Mouse (Mus musculus) urinary bladder, postnatal 36 days (tissue): ENCODE results near the gene Hist3h2ba.
A peak's percentile ranks its signal among the peaks of the same experiment; 100 is the strongest.

Source experiments
- DNase-seq, 2 experiments: peaks; one replicate each; pipeline ENCODE4 v3.0.0; 2022; ENCODE audit warnings: low spot score in 2 of 2, mixed read lengths in 1 of 2

The Hist3h2ba gene

GRCm38 (mm10) chr11:58964216-58964615 is 15.5 kb downstream of the Hist3h2ba start:
- DNase-seq = no peak

GRCm38 (mm10) chr11:58965001-58965760 is 16.5 kb downstream of the Hist3h2ba start:
- no peak for DNase-seq

DNA sequence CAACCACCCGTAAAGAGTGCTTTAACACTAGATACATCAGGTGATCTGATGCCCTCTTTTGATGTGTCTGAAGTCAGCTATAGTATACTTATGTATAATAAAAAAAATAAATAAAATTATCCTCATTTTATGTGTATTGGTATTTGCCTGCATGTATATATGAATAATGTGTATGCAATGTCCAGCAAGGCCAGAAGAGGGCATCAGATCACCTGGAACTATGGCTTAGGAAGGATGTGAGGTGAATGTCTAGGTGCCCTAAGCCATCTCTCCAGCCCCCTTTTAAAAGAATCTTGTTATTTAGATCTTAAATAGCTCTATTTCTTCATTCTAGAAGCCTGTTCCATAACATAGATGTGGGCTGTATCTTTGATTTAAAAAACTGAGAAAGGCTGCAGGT is 18.6 kb downstream of the Hist3h2ba start:
- no peak for DNase-seq

DNA sequence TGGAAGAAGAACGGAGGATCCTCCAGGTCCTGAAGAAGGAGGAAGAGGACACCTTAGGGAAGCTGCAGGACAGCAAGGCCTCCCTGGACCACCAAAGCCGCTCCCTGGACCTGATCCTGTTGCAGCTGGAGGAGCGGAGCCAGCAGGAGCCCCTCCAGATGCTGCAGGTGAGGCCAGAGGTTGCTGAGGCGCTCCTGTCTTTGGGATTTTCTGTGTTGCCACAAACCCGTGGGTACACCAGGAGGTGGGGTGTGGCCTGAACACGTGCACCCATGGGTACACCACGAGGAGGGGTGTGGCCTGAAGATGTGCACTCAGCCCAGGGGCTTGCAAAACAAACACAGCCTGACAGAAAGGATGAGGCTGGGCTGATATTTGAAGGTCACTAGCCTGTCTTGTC is 19.8 kb downstream of the Hist3h2ba start:
- no peak for DNase-seq

DNA sequence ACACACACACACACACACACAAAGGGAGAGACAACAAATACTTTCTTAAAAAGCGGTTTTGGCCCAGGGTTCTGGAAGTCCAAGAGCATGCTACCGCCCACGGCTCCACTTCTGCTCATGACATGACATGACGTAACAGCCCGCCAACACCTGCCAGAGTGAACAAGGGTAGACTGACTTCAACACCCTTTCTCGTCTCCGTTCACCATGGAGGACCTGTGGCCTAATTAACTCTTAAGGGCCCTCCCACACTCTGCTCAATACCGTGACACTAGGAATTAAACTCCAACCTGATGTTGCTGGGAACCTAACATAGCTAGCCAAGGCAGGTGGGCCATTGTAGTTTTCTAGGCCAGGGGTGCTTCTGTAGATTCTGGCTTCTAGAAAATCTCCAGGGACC is 20.3 kb downstream of the Hist3h2ba start:
- no peak for DNase-seq

- DNase-seq = no peak
Observed at GRCm38 (mm10) chr11:58969659-58970058, 20.9 kb downstream of the Hist3h2ba start.

GRCm38 (mm10) chr11:58970831-58971530 is 22.3 kb downstream of the Hist3h2ba start:
- no peak for DNase-seq

GRCm38 (mm10) chr11:58971796-58972195 is 23.1 kb downstream of the Hist3h2ba start:
- no peak for DNase-seq

- DNase-seq = no peak
Observed at GRCm38 (mm10) chr11:58974414-58974813, 25.7 kb downstream of the Hist3h2ba start.

- DNase-seq = no peak
Observed at GRCm38 (mm10) chr11:58977150-58977549, 28.4 kb downstream of the Hist3h2ba start.

DNA sequence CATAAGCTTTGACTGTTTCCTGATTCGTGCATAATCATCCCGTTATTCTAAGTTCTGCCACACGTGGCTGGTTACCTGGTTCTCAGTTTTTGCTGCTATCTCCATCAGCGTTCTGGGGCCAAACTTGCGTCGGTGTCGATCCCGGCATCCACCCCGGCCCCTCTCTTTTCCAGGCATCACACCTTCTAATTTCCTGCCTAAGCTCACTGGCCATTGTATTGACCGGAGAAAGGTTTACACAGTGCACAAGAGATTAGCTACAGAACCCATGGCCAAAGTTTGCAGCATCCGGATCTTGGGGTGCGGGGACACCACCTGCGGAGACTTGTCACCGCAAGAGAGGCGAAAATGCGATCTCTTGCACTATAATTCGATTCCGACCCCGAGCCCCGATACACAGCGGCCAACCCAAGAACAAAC is 28.9 kb downstream of the Hist3h2ba start:
- DNase-seq = peak in 1 of 2 experiments; percentile 19

GRCm38 (mm10) chr11:58978027-58978705 is 29.4 kb downstream of the Hist3h2ba start, which contains the start of gene Trim11:
Gene Trim11 (plus strand): TSS chr11:58978093.
- peak; percentile 32 to 52 for DNase-seq

GRCm38 (mm10) chr11:58978706-58979030 is 29.9 kb downstream of the Hist3h2ba start:
- no peak for DNase-seq

GRCm38 (mm10) chr11:58979183-58979582 is 30.5 kb downstream of the Hist3h2ba start:
- DNase-seq = no peak

- DNase-seq = peak; percentile 37 to 69
Observed at GRCm38 (mm10) chr11:58979661-58980060, 30.9 kb downstream of the Hist3h2ba start.

GRCm38 (mm10) chr11:58980381-58980990 is 31.8 kb downstream of the Hist3h2ba start:
- no peak for DNase-seq

DNA sequence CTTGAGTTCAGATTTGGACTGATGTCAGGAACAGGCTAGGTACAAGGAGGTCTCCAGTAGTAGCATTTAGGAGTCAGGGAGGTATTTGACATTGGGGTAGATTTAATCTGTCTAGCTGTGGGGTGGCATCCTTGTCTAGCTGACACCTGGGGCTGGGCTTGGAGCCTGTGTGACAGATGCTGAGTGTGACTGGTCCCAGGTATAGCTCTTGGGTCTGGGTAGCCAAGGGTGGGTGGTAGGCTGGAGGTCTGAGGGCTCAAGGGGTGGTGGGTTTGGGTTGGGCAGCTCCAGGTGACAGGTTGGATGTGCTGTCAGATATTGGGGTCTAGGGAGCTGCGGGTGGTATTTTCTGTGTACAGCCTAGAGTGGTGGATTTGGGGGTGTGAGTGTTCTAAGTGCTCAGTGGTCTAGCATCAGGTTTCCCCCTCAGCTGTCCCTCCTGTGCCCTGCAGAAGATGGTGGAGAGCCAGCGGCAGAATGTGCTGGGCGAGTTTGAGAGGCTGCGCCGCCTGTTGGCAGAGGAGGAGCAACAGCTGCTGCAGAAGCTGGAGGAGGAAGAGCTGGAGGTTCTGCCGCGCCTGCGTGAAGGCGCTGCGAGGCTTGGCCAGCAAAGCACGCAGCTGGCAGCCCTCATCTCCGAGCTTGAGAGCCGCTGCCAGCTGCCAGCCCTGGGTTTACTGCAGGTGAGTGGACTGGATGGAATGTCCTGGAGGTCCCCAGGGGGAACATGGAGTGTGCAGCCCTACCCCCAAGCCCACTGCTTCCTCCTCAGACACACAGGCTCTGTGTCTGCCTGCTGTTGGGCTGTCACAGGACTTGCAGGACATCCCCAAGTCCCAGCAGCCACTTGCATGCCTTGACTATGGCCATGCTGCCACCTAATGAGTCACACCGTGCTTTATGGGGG is 33.1 kb downstream of the Hist3h2ba start:
- peak; percentile 25 to 52 for DNase-seq

DNA sequence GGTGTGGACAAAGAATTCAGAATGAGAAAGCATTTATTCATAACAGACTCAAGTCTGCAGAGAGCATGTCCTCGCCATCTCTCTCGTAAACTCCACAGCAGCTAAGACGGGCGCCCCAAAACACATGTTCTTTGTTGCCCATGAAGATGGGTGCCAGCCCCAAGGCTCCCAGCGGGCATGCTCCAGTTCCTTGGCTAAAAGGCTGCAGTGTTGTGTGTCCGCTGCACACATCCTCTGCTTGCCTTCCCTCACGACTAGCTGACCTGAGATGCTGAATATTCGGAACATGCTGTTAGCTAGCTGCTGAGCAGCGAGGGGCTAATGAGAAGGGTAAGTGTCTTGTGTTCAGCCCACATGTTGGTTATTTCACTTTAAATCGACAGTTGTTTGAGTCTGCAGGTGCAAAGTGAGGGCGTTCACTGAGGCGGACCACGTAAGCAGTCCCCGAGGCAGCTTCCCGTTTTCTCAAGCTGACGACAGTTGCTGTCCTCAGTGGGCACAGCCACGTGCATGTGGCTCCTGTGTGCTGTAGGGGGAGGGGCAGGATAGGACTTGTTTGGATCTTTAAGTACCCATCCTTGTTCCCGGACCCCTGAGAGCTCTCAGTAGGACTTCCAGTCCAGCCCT is 33.9 kb downstream of the Hist3h2ba start:
- DNase-seq = no peak

GRCm38 (mm10) chr11:58983691-58984341 is 35.1 kb downstream of the Hist3h2ba start:
- no peak for DNase-seq

DNA sequence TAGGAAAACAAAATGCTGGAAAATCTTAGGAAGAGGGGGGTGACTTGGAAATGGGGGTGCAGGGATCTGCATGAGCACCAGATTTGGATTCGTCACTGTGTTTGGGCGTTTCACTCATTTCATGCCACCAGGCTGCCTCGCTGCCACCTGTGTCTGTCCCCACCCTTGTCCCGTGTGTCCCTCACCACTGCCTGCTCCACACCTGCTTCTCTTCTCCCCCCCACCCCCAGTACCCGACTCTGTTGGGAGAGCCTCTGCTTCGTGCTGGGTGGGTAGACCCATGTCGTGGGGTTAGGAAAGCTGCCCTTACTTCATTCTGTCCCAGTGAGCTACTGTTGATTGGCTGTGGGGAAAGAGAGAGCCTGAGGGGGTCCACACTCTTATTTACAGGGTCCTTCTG is 35.9 kb downstream of the Hist3h2ba start:
- DNase-seq = no peak
